Mouse (Mus musculus): Measurements from ENCODE around the gene Prex1. TPM values are rescaled to one million over a fixed set of nuclear protein-coding genes. Genes with fewer than 3 reads are reported as not detected.

Prex1 gene
- polyA plus RNA-seq, 1 experiment, result 20.1 TPM

GRCm38 (mm10) chr2:166574934-166575333, 138.7 kb downstream of the Prex1 start:
- H3K27me3 ChIP-seq (ENCODE audit: control insufficient read depth, insufficient read depth, low read length), result no peaks in the 10 kb centered on the region
- H3K36me3 ChIP-seq (ENCODE audit: control insufficient read depth, insufficient read depth, low read length), result no peaks in the 10 kb centered on the region
- TF ChIP-seq CTCF (IDR thresholded peaks at IDR 0.05; ENCODE audit: extremely low read depth, insufficient read length, insufficient replicate concordance, low read depth, low read length) (peak; percentile 94), POLR2A (IDR thresholded peaks at IDR 0.05; ENCODE audit: low read depth, low read length) (no peak)
- no peak overlapping the region for H3K27ac ChIP-seq (ENCODE audit: insufficient read depth, low read depth, low read length)
- no peak overlapping the region for H3K4me3 ChIP-seq (ENCODE audit: low read depth, low read length)
- peaks cover 21% of the 10 kb centered on the region for H3K4me1 ChIP-seq (ENCODE audit: control insufficient read depth, insufficient read depth, insufficient read length, low read length)
- 21% methylated on average over 7 of the region's 7 CpGs for WGBS

- Histone ChIP-seq H3K27ac (ENCODE audit: insufficient read depth, low read depth, low read length) (no peak overlapping the region), H3K4me3 (ENCODE audit: low read depth, low read length) (no peak overlapping the region), H3K36me3 (ENCODE audit: control insufficient read depth, insufficient read depth, low read length) (no peaks in the 10 kb centered on the region), H3K4me1 (ENCODE audit: control insufficient read depth, insufficient read depth, insufficient read length, low read length) (peaks cover 21% of the 10 kb centered on the region), H3K27me3 (ENCODE audit: control insufficient read depth, insufficient read depth, low read length) (no peaks in the 10 kb centered on the region)
- TF ChIP-seq POLR2A (IDR thresholded peaks at IDR 0.05; ENCODE audit: low read depth, low read length) (no peak), CTCF (IDR thresholded peaks at IDR 0.05; ENCODE audit: extremely low read depth, insufficient read length, insufficient replicate concordance, low read depth, low read length) (no peak)
- WGBS, result 63% methylated on average over 5 of the region's 5 CpGs
Measured at GRCm38 (mm10) chr2:166573621-166574020, 140.0 kb downstream of the Prex1 start.

DNA sequence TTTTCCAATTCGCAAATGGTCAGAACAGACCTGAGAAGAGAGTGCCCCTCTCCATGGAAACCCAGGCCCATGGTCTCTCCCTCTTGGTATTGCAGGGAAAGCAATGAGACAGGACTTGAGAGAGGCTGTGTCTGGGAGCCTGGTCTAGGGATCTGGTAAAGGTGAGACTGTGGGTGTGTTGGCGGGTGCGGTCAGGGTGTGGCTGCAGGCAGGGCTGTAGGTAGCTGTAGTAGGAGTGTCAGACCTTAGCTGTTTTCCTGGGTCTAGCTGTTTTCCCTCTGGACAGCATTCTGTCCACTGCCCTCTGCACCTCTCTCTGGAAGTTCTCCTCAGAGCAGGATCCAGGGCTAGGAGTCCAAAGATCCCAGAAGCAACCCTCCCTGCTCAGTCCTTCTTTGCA, 141.3 kb downstream of the Prex1 start:
- H3K4me1 ChIP-seq (ENCODE audit: control insufficient read depth, insufficient read depth, insufficient read length, low read length), result peaks cover 21% of the 10 kb centered on the region
- no peaks in the 10 kb centered on the region; the same call in 1 of the 2 replicates for H3K36me3 ChIP-seq (ENCODE audit: control insufficient read depth, insufficient read depth, low read length)
- 58% methylated on average over 3 of the region's 3 CpGs for WGBS
- no peak overlapping the region for H3K4me3 ChIP-seq (ENCODE audit: low read depth, low read length)
- TF ChIP-seq POLR2A (IDR thresholded peaks at IDR 0.05; ENCODE audit: low read depth, low read length) (no peak), CTCF (IDR thresholded peaks at IDR 0.05; ENCODE audit: extremely low read depth, insufficient read length, insufficient replicate concordance, low read depth, low read length) (no peak)
- H3K27me3 ChIP-seq (ENCODE audit: control insufficient read depth, insufficient read depth, low read length), result no peaks in the 10 kb centered on the region
- H3K27ac ChIP-seq (ENCODE audit: insufficient read depth, low read depth, low read length), result no peak overlapping the region

GRCm38 (mm10) chr2:166569182-166569581, 144.4 kb downstream of the Prex1 start:
- Histone ChIP-seq H3K4me3 (ENCODE audit: low read depth, low read length) (no peak overlapping the region), H3K36me3 (ENCODE audit: control insufficient read depth, insufficient read depth, low read length) (no peaks in the 10 kb centered on the region; the same call in 1 of the 2 replicates), H3K27ac (ENCODE audit: insufficient read depth, low read depth, low read length) (no peak overlapping the region), H3K27me3 (ENCODE audit: control insufficient read depth, insufficient read depth, low read length) (no peaks in the 10 kb centered on the region), H3K4me1 (ENCODE audit: control insufficient read depth, insufficient read depth, insufficient read length, low read length) (peaks cover 20% of the 10 kb centered on the region)
- WGBS, result 80% methylated on average over 9 of the region's 9 CpGs
- TF ChIP-seq CTCF (IDR thresholded peaks at IDR 0.05; ENCODE audit: extremely low read depth, insufficient read length, insufficient replicate concordance, low read depth, low read length) (no peak), POLR2A (IDR thresholded peaks at IDR 0.05; ENCODE audit: low read depth, low read length) (no peak)

DNA sequence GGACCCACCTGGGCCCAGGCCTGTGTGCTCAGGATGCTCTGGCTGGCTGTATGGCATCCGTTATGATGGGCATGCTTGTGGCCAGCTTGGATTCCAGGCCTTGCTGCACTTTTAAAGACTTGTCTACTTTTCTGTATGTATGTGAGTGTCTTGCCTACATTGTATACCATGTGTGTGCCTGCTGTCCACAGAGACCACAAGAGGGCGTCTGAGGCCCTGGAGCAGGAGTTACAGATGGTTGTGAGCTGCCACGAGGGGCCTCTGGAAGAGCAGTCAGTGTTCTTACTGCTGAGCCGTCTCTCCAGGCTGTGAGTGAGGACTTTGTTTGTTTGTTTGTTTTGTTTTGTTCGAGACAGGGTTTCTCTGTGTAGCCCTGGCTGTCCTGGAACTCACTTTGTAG, 148.1 kb downstream of the Prex1 start:
- H3K27me3 ChIP-seq (ENCODE audit: control insufficient read depth, insufficient read depth, low read length), result no peaks in the 10 kb centered on the region
- TF ChIP-seq CTCF (IDR thresholded peaks at IDR 0.05; ENCODE audit: extremely low read depth, insufficient read length, insufficient replicate concordance, low read depth, low read length) (no peak), POLR2A (IDR thresholded peaks at IDR 0.05; ENCODE audit: low read depth, low read length) (no peak)
- no peak overlapping the region for H3K4me3 ChIP-seq (ENCODE audit: low read depth, low read length)
- WGBS, result 68% methylated on average over 5 of the region's 5 CpGs
- H3K4me1 ChIP-seq (ENCODE audit: control insufficient read depth, insufficient read depth, insufficient read length, low read length), result peaks cover 2% of the 10 kb centered on the region
- no peaks in the 10 kb centered on the region; the same call in 1 of the 2 replicates for H3K36me3 ChIP-seq (ENCODE audit: control insufficient read depth, insufficient read depth, low read length)
- H3K27ac ChIP-seq (ENCODE audit: insufficient read depth, low read depth, low read length), result no peak overlapping the region

DNA sequence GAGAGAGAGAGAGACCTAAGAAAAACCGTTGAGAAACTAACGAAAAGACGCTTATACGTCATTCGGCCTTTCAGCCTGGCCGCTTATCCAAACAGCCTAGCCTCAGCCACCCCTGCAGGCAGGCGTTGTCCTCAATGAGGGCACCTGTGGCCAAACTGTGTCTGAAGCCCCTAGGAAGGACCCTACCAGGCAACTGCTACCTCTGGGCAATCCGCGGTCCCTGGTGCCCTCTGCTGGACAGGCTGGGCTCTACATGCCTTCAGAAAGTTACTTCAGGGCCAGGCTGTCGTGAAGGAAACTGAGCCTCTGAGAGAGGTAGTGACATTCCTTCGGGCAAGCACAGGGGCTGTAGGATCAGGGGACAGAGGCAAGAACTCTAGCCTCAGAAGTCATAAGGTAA, 149.2 kb downstream of the Prex1 start:
- 2% methylated on average over 11 of the region's 11 CpGs for WGBS
- no peaks in the 10 kb centered on the region; the same call in 1 of the 2 replicates for H3K36me3 ChIP-seq (ENCODE audit: control insufficient read depth, insufficient read depth, low read length)
- H3K4me3 ChIP-seq (ENCODE audit: low read depth, low read length), result peak overlapping the region; percentile 33
- H3K27ac ChIP-seq (ENCODE audit: insufficient read depth, low read depth, low read length), result no peak overlapping the region
- no peaks in the 10 kb centered on the region for H3K27me3 ChIP-seq (ENCODE audit: control insufficient read depth, insufficient read depth, low read length)
- peak; percentile 93 for TF ChIP-seq CTCF (IDR thresholded peaks at IDR 0.05; ENCODE audit: extremely low read depth, insufficient read length, insufficient replicate concordance, low read depth, low read length)
- TF ChIP-seq POLR2A (IDR thresholded peaks at IDR 0.05; ENCODE audit: low read depth, low read length), result no peak
- peaks cover 2% of the 10 kb centered on the region for H3K4me1 ChIP-seq (ENCODE audit: control insufficient read depth, insufficient read depth, insufficient read length, low read length)

- H3K36me3 ChIP-seq (ENCODE audit: control insufficient read depth, insufficient read depth, low read length), result no peaks in the 10 kb centered on the region; the same call in 1 of the 2 replicates
- TF ChIP-seq CTCF (IDR thresholded peaks at IDR 0.05; ENCODE audit: extremely low read depth, insufficient read length, insufficient replicate concordance, low read depth, low read length) (peak; percentile 93; the same call in 1 of the 2 replicates), POLR2A (IDR thresholded peaks at IDR 0.05; ENCODE audit: low read depth, low read length) (no peak)
- 21% methylated on average over 6 of the region's 6 CpGs for WGBS
- no peaks in the 10 kb centered on the region for H3K27me3 ChIP-seq (ENCODE audit: control insufficient read depth, insufficient read depth, low read length)
- H3K27ac ChIP-seq (ENCODE audit: insufficient read depth, low read depth, low read length), result no peak overlapping the region
- no peak overlapping the region for H3K4me3 ChIP-seq (ENCODE audit: low read depth, low read length)
- peaks cover 2% of the 10 kb centered on the region for H3K4me1 ChIP-seq (ENCODE audit: control insufficient read depth, insufficient read depth, insufficient read length, low read length)
Measured at GRCm38 (mm10) chr2:166563890-166564289, 149.7 kb downstream of the Prex1 start.

All from small intestine, adult 2 months (tissue).